Mouse (Mus musculus): Measurements from ENCODE around the gene Acta2. TPM values are rescaled to one million over a fixed set of nuclear protein-coding genes. Genes with fewer than 3 reads are reported as not detected.
A peak's percentile ranks its signal among the peaks of the same experiment; 100 is the strongest.

Gene Acta2
- polyA plus RNA-seq, 1 experiment: 88.2 TPM

DNA sequence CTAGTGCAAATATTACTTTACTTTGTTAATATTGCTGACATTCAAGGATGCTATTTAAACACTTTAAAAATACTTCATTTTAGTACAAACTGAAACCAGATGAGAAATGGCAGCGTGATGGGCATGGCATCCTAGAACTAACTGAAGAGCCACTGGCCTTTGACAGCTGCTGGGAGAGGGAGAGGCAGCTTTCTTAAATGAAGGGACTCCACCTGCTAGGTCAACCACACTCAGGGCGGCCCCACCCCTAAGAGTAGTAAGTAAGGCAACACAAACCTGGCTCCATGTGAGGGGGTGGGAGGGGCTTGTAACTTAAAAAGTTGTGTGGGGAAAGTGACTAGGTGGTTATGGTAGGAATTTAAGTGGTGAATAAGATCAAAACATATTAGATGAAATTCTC lies 52.7 kb downstream of the Acta2 start:
- WGBS: 91% methylated on average over 2 of the region's 2 CpGs
- no peaks in the 10 kb centered on the region for H3K27me3 ChIP-seq (replicated peaks; ENCODE audit: control insufficient read depth, insufficient read depth, low read length)
- H3K27ac ChIP-seq (ENCODE audit: insufficient read depth, low read depth, low read length): no peak overlapping the region
- DNase-seq: no peak
- no peak overlapping the region for H3K4me3 ChIP-seq (ENCODE audit: insufficient read depth, low read depth, low read length)
- no peaks in the 10 kb centered on the region for H3K36me3 ChIP-seq (ENCODE audit: control insufficient read depth, insufficient read depth, low read length)
- H3K4me1 ChIP-seq (ENCODE audit: control insufficient read depth, insufficient read depth, low read length): peaks cover 3% of the 10 kb centered on the region; the same call in 1 of the 2 replicates
- TF ChIP-seq POLR2A (IDR thresholded peaks at IDR 0.05; ENCODE audit: low read depth, low read length) (no peak), CTCF (conservative IDR thresholded peaks at IDR 0.05; ENCODE audit: insufficient read depth, insufficient read length, low read depth, low read length) (no peak)

DNA sequence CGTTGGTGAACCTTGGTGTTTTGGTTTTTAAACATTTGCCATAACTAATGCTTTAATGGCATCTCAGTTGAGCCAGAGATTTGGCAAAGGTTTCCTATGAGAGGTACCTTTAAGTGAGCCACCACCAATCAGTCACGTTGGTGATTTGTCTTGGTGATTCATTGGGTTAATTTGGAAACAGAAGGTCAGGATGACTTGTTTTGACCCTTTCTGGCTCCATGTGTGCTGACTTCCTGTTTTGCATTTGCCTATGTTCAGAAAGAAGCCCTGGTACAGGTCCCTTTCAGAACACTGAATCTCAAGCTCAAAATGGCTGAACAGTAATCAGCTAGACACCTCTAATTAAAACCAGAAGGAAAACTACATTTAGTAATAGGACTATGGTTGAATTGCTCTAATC lies 55.9 kb downstream of the Acta2 start:
- Histone ChIP-seq H3K27ac (ENCODE audit: insufficient read depth, low read depth, low read length) (no peak overlapping the region), H3K36me3 (ENCODE audit: control insufficient read depth, insufficient read depth, low read length) (no peaks in the 10 kb centered on the region), H3K27me3 (replicated peaks; ENCODE audit: control insufficient read depth, insufficient read depth, low read length) (no peaks in the 10 kb centered on the region), H3K4me1 (ENCODE audit: control insufficient read depth, insufficient read depth, low read length) (peaks cover 3% of the 10 kb centered on the region; the same call in 1 of the 2 replicates), H3K4me3 (ENCODE audit: insufficient read depth, low read depth, low read length) (no peak overlapping the region)
- TF ChIP-seq POLR2A (IDR thresholded peaks at IDR 0.05; ENCODE audit: low read depth, low read length): no peak
- TF ChIP-seq CTCF (conservative IDR thresholded peaks at IDR 0.05; ENCODE audit: insufficient read depth, insufficient read length, low read depth, low read length): no peak
- peak; percentile 9 for DNase-seq
- 50% methylated on average over 2 of the region's 2 CpGs for WGBS

DNA sequence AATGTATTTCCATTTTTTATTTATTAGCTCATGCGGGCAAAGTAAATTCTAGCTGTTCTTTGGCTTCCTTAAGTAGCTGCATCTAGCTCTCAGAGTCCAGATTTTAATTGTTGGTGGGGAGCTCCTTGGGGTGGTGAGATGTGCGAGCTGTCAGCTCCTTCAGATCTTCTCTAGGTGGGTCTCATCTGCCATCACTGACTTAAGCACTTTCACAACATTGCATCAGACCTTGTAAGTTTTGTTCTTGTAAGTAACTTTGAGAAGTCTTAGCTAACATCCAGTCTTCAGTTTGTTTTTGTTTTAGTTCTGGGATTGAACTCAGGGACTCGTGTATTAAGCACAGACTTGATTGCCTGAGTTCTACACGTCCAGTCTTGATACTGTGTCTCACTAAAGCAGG lies 56.5 kb downstream of the Acta2 start:
- WGBS: 90% methylated on average over 4 of the region's 4 CpGs
- TF ChIP-seq POLR2A (IDR thresholded peaks at IDR 0.05; ENCODE audit: low read depth, low read length) (no peak), CTCF (conservative IDR thresholded peaks at IDR 0.05; ENCODE audit: insufficient read depth, insufficient read length, low read depth, low read length) (no peak)
- DNase-seq: no peak
- Histone ChIP-seq H3K4me1 (ENCODE audit: control insufficient read depth, insufficient read depth, low read length) (peaks cover 3% of the 10 kb centered on the region; the same call in 1 of the 2 replicates), H3K27me3 (replicated peaks; ENCODE audit: control insufficient read depth, insufficient read depth, low read length) (no peaks in the 10 kb centered on the region), H3K36me3 (ENCODE audit: control insufficient read depth, insufficient read depth, low read length) (no peaks in the 10 kb centered on the region), H3K4me3 (ENCODE audit: insufficient read depth, low read depth, low read length) (no peak overlapping the region), H3K27ac (ENCODE audit: insufficient read depth, low read depth, low read length) (no peak overlapping the region)

DNA sequence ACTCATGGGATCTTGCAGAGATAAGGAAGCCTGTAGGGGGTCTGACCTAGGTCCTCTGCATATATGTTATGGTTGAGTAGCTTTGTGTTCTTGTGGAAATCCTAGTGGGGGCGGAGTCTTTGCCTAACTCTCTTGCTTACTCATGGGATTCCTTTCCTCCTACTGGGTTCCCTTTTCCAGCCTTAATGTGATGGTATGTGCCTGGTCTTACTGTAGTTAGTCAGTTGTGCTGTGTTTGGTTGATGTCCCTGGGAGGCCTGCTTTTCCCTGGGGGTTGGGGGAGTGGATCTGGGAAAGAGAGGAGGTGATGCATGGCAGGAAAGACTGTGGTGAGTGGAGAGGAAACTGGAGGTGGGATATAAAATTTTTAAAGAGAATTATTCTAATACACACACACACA lies 57.3 kb downstream of the Acta2 start:
- Histone ChIP-seq H3K27ac (ENCODE audit: insufficient read depth, low read depth, low read length) (no peak overlapping the region), H3K27me3 (replicated peaks; ENCODE audit: control insufficient read depth, insufficient read depth, low read length) (no peaks in the 10 kb centered on the region), H3K4me1 (ENCODE audit: control insufficient read depth, insufficient read depth, low read length) (peaks cover 3% of the 10 kb centered on the region; the same call in 1 of the 2 replicates), H3K4me3 (ENCODE audit: insufficient read depth, low read depth, low read length) (no peak overlapping the region), H3K36me3 (ENCODE audit: control insufficient read depth, insufficient read depth, low read length) (no peaks in the 10 kb centered on the region)
- no peak for TF ChIP-seq CTCF (conservative IDR thresholded peaks at IDR 0.05; ENCODE audit: insufficient read depth, insufficient read length, low read depth, low read length)
- TF ChIP-seq POLR2A (IDR thresholded peaks at IDR 0.05; ENCODE audit: low read depth, low read length): no peak
- 100% methylated on average over 1 of the region's 1 CpGs for WGBS
- no peak for DNase-seq

DNA sequence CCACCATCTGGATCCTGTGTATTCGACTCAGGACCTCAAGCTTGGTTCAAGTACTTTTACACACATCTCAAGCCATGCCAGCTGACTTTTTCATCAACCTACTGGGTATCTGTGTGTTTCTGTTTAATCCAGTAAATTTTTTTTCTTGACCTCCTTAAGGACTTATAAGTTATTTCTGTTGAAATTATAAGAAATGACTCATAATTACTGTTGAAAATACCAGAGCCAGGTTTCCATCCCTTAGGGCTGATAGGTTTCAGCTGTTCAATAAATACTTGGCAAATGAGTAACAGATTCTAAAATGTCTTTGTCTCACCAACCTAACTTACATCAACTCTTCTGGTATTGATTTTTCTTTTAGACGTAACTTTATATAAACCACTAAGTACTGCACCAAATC lies 60.4 kb downstream of the Acta2 start:
- no peak overlapping the region for H3K27ac ChIP-seq (ENCODE audit: insufficient read depth, low read depth, low read length)
- 79% methylated on average over 2 of the region's 2 CpGs for WGBS
- H3K27me3 ChIP-seq (replicated peaks; ENCODE audit: control insufficient read depth, insufficient read depth, low read length): no peaks in the 10 kb centered on the region

DNA sequence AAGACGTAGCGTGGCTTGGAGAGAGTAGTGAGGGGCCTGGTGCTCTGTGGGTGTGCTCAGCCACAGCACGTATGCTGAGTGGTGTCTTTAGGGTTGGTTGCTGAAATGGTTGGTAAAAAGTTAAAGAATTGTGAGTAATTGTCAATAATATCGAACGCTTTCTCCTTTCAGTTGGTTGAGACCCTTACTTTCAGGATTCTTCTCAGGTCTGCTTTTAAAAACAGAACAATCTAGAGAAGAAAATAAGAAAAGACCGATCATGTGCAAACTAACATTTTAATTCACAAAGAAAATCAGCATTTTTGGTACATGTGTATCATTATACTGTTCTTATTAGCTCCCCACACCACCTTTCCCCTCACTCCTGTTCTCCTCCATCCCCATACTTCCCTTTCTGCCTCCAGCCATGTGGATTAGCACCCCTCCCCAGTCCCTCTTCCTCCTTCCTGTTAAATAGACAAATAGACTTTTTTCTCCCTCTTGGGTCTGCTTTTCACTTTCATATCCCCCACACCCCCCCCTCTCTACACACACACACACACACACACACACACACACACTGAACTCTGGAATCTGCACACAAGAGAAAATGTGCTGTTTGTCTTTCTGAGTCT lies 61.2 kb downstream of the Acta2 start:
- peaks cover 3% of the 10 kb centered on the region; the same call in 1 of the 2 replicates for H3K4me1 ChIP-seq (ENCODE audit: control insufficient read depth, insufficient read depth, low read length)
- H3K27ac ChIP-seq (ENCODE audit: insufficient read depth, low read depth, low read length): no peak overlapping the region
- no peaks in the 10 kb centered on the region for H3K36me3 ChIP-seq (ENCODE audit: control insufficient read depth, insufficient read depth, low read length)
- TF ChIP-seq CTCF (conservative IDR thresholded peaks at IDR 0.05; ENCODE audit: insufficient read depth, insufficient read length, low read depth, low read length) (no peak), POLR2A (IDR thresholded peaks at IDR 0.05; ENCODE audit: low read depth, low read length) (no peak)
- H3K27me3 ChIP-seq (replicated peaks; ENCODE audit: control insufficient read depth, insufficient read depth, low read length): no peaks in the 10 kb centered on the region
- 95% methylated on average over 6 of the region's 6 CpGs for WGBS
- DNase-seq: no peak
- no peak overlapping the region for H3K4me3 ChIP-seq (ENCODE audit: insufficient read depth, low read depth, low read length)

More for the DNA sequence above, 60.4 kb downstream of the Acta2 start:
- no peak for DNase-seq
- Histone ChIP-seq H3K4me1 (ENCODE audit: control insufficient read depth, insufficient read depth, low read length) (peaks cover 3% of the 10 kb centered on the region; the same call in 1 of the 2 replicates), H3K36me3 (ENCODE audit: control insufficient read depth, insufficient read depth, low read length) (no peaks in the 10 kb centered on the region), H3K4me3 (ENCODE audit: insufficient read depth, low read depth, low read length) (no peak overlapping the region)
- TF ChIP-seq POLR2A (IDR thresholded peaks at IDR 0.05; ENCODE audit: low read depth, low read length) (no peak), CTCF (conservative IDR thresholded peaks at IDR 0.05; ENCODE audit: insufficient read depth, insufficient read length, low read depth, low read length) (no peak)

DNA sequence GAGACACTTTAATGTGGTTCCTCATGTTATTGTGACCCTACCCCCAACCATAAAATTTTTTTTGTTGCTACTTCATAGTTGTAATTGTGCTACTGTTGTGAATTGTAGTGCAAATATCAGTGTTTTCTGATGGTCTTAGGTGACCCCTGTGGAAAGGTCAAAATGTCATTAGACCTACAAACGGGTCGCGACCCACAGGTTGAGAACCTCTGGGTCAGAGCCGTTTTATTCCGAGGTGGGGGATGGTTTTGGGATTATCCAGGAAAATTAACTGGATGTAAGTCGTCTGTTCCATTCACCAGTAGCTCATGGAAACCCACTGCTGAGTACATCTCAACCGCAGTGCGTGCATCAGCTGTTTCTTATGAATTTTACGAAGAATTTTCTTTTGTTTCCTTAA lies 61.7 kb downstream of the Acta2 start:
- 68% methylated on average over 9 of the region's 9 CpGs for WGBS
- Histone ChIP-seq H3K4me3 (ENCODE audit: insufficient read depth, low read depth, low read length) (peak overlapping the region; percentile 61; the same call in 1 of the 2 replicates), H3K36me3 (ENCODE audit: control insufficient read depth, insufficient read depth, low read length) (no peaks in the 10 kb centered on the region), H3K27me3 (replicated peaks; ENCODE audit: control insufficient read depth, insufficient read depth, low read length) (no peaks in the 10 kb centered on the region), H3K4me1 (ENCODE audit: control insufficient read depth, insufficient read depth, low read length) (peaks cover 3% of the 10 kb centered on the region; the same call in 1 of the 2 replicates), H3K27ac (ENCODE audit: insufficient read depth, low read depth, low read length) (no peak overlapping the region)
- no peak for DNase-seq
- TF ChIP-seq POLR2A (IDR thresholded peaks at IDR 0.05; ENCODE audit: low read depth, low read length) (no peak), CTCF (conservative IDR thresholded peaks at IDR 0.05; ENCODE audit: insufficient read depth, insufficient read length, low read depth, low read length) (no peak)

Measured in kidney, adult 2 months (tissue).